Mouse (Mus musculus): ENCODE measurements around the gene Gosr1.

DNA sequence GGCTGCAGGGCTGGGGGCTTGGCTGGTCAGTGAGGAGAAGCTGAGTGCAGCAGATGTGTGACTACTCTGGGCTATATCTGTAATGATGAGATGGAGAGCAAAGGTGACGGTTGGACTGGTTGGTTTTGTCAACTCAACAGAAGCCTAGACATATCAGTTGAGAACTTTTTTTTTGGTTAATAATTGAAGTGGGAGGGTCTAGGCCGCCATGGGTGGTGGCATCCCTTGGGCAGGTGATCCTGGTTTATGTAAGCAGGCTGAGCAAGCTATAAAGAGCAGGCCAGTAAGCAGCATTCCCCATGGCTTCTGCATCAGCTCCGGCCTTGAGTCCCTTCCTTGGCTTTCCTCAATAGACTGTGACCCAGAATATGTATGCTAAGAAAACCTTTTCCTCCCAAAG is 39.9 kb upstream of the Gosr1 start:
- TF ChIP-seq CTCF (IDR thresholded peaks at IDR 0.05; ENCODE audit: low read depth, low read length) (no peak), POLR2A (IDR thresholded peaks at IDR 0.05; ENCODE audit: extremely low read depth, insufficient read depth, low read length) (no peak)
